Mouse (Mus musculus) layer of hippocampus, adult 2 months (tissue): ENCODE measurements around the gene Sh3gl2. TPM values are rescaled to one million over a fixed set of nuclear protein-coding genes. Genes with fewer than 3 reads are reported as not detected.

Experiments used
- DNase-seq, 2 experiments: peaks; one replicate each; pipeline ENCODE4 v3.0.0; 2022; ENCODE audit warnings: low spot score in 2 of 2
- H3K27ac ChIP-seq: fragments of 200-600 bp; 2 replicates; pipeline ENCODE4 v1.8.1; 2022
- H3K4me3 ChIP-seq: fragments of 200-600 bp; 2 replicates; pipeline ENCODE4 v1.8.1; 2022; ENCODE audit warnings: mild to moderate bottlenecking
- CTCF ChIP-seq: fragments of 200-600 bp; conservative IDR thresholded peaks from 2 replicates; pipeline ENCODE4 v1.8.1; 2022; ENCODE audit warnings: antibody characterized with exemption, mild to moderate bottlenecking, moderate library complexity
- total RNA-seq, 2 experiments: library from RNA; stranded (reverse); gene quantifications; 2 replicates each; pipeline ENCODE4 v1.2.3; 2021

Gene Sh3gl2
- total RNA-seq, 2 experiments from 2014 or later = 285 to 321 TPM

DNA sequence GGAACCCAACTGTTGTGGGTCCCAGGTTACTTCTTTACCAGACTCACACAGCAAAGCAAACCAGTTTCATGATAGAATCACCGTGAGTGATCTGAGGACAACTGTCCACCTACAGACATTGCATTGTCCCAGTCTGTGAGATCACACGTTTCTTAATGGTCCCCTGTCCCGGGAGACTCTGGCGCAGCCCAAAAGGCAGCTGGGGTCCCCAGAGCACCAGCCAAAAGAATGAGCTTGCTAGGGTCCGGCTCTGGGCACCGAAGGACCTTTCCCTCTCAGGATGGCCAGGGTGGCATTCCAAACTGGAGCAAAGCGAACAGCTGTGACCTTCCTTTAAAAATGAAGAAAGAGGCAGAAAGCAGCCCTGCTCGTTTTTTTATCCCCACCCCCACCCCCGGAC is 308.9 kb downstream of the Sh3gl2 start, which contains the start of gene Adamtsl1:
Gene Adamtsl1, plus strand, starts transcription at position 381 of the 400 bp plus-strand sequence.
- H3K27ac ChIP-seq = no peak within 1 kb of the TSS
- no peak for TF ChIP-seq CTCF
- no peak for DNase-seq
- H3K4me3 ChIP-seq = peak within 1 kb of the TSS; percentile 60

GRCm38 (mm10) chr4:85514205-85514681 is 309.3 kb downstream of the Sh3gl2 start:
- H3K4me3 ChIP-seq = peak overlapping the region; percentile 60
- H3K27ac ChIP-seq = no peak overlapping the region
- peak; percentile 51 for TF ChIP-seq CTCF
- DNase-seq = peak in 1 of 2 experiments; percentile 13

- no peak overlapping the region for H3K27ac ChIP-seq
- no peak for TF ChIP-seq CTCF
- H3K4me3 ChIP-seq = no peak overlapping the region
- DNase-seq = no peak
Observed at GRCm38 (mm10) chr4:85526966-85527566, 322.1 kb downstream of the Sh3gl2 start.

DNA sequence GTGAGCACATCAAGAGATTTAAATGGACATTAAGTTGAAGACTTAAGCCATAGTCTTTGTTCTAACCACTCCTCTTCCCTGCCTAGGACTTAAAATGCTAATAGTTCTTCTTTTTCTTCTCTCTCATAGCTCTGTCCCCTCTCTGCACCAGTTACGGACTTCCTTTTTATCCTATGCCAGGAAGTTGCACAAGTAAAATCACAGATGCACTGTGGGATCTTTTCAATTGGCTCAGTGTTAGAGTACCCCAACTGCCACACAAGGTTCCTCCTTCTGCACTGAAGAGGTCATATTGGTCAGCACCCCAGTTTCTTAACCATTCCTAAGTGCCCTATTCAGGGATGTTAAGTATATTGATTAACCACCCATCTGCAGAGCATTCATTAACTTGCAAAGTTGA is 324.9 kb downstream of the Sh3gl2 start:
- Histone ChIP-seq H3K4me3 (no peak overlapping the region), H3K27ac (no peak overlapping the region)
- no peak for TF ChIP-seq CTCF
- DNase-seq = no peak

DNA sequence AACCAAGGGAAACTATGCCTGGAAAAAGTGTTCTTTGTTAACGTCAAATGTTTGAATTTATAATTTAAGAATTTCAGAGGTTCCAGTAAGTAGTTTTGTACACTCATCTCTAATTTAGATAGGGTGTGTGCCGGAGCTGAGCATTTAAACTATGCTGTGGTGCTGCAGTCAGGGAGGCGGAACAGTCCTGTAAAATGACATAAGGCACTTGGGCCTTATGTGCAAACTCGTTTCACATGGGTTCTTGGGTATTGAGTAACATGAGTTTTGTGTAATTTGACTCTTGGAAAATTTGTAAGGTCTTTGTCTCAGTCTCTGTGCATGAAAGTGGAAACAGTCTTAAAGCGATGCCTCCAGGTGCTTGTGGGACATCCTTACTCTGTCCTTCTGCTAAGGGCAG is 334.8 kb downstream of the Sh3gl2 start:
- H3K4me3 ChIP-seq = no peak overlapping the region
- H3K27ac ChIP-seq = no peak overlapping the region
- no peak for TF ChIP-seq CTCF
- no peak for DNase-seq

DNA sequence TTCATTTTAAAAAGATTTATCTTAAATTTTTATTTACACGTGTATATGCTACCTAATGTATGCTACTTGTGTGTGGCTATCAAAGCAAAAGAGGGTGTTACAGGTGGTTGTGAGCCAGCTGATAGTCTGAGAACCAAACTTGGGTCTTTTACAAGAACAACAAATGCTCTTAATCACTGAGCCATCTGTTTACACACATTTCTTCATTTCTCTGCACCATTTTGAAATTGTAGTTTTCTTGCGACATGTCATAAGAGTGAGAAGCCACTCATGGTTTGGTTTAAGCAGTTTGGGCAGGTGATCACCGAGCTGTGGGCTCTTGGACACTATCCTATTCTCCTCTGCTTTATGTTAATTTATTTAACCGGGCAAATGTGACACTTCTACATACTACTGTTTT is 338.3 kb downstream of the Sh3gl2 start:
- Histone ChIP-seq H3K27ac (no peak overlapping the region), H3K4me3 (no peak overlapping the region)
- DNase-seq = no peak
- no peak for TF ChIP-seq CTCF

- no peak for TF ChIP-seq CTCF
- DNase-seq = no peak
- Histone ChIP-seq H3K4me3 (no peak overlapping the region), H3K27ac (no peak overlapping the region)
Observed at GRCm38 (mm10) chr4:85554696-85555095, 349.8 kb downstream of the Sh3gl2 start.

- H3K27ac ChIP-seq = no peak overlapping the region
- TF ChIP-seq CTCF = no peak
- no peak for DNase-seq
- no peak overlapping the region for H3K4me3 ChIP-seq
Observed at GRCm38 (mm10) chr4:85559753-85560152, 354.8 kb downstream of the Sh3gl2 start.

- TF ChIP-seq CTCF = no peak
- no peak for DNase-seq
- no peak overlapping the region for H3K27ac ChIP-seq
- H3K4me3 ChIP-seq = no peak overlapping the region
Observed at GRCm38 (mm10) chr4:85585426-85585825, 380.5 kb downstream of the Sh3gl2 start.

- no peak for DNase-seq
- TF ChIP-seq CTCF = no peak
- no peak overlapping the region for H3K4me3 ChIP-seq
Observed at GRCm38 (mm10) chr4:85588928-85589327, 384.0 kb downstream of the Sh3gl2 start.

DNA sequence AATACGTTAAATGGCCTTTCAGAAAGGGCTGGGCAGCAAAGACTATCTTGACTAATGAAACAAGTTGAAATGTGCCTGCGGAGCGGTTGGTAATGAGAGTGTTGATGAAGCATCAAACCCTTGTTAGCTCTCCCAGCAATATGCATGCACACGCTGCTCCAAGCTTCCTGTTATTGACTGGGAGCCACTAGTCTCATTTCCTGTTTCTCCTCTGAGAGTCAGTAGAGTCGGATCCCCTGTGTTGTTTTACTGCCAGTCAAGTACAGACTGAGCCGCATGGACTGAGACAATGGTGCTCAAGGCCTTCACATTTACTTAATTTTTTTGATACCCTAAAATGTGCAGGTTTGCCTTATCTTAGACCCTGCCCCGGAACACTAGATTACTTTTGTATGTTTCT is 386.1 kb downstream of the Sh3gl2 start:
- Histone ChIP-seq H3K4me3 (no peak overlapping the region), H3K27ac (no peak overlapping the region)
- no peak for TF ChIP-seq CTCF
- no peak for DNase-seq

More at GRCm38 (mm10) chr4:85588928-85589327, 384.0 kb downstream of the Sh3gl2 start:
- H3K27ac ChIP-seq = no peak overlapping the region

DNA sequence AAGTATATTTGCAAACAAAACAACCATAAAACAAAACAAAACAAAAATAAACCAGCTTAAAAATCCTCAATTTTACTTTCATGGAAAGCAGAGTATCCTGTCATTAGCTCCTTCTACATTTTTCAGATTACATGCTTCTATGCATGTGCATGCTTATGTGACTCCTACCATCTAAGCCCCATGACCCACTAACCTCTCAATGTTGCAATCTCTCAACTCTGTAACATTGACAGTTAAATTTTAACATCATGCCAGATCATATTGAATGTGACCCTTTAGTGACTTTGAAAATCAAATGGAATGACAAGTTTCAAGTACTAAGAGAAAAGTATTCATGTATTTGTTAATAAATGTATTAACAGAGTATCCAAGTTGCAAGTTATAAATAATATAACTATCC is 389.2 kb downstream of the Sh3gl2 start:
- TF ChIP-seq CTCF = no peak
- Histone ChIP-seq H3K27ac (no peak overlapping the region), H3K4me3 (no peak overlapping the region)
- no peak for DNase-seq

- Histone ChIP-seq H3K27ac (no peak overlapping the region), H3K4me3 (no peak overlapping the region)
- no peak for DNase-seq
- TF ChIP-seq CTCF = no peak
Observed at GRCm38 (mm10) chr4:85613331-85613730, 408.4 kb downstream of the Sh3gl2 start.

GRCm38 (mm10) chr4:85618746-85619145 is 413.8 kb downstream of the Sh3gl2 start:
- DNase-seq = no peak
- Histone ChIP-seq H3K27ac (no peak overlapping the region), H3K4me3 (no peak overlapping the region)
- TF ChIP-seq CTCF = no peak
